9 mouse cellular contexts compared by ENCODE assay signal in genomic region chr8:114881891-114882401, GRCm38 (mm10).
A peak's percentile ranks its signal among the peaks of the same experiment; 100 is the strongest.
DNase-seq lines count a peak whose midpoint lies in the region; ATAC-seq and TF ChIP-seq lines count a peak whose summit lies in the region.
"Had no signal": no experiment of that assay in that cellular context is flagged by ENCODE, and none has a peak within 500 bp of the region (broad histone marks: within the 10 kb centered on the region; RNA-seq: fewer than 3 reads in every experiment).

No protein-coding gene starts in this region.

- no peak overlapping the region for H3K4me2 ChIP-seq in heart, embryonic 15.5 days
- H3K4me2 ChIP-seq: limb, embryonic 15.5 days had no signal

- H3K4me1 ChIP-seq in heart, embryonic 15.5 days (replicated peaks) = peaks cover 35% of the 10 kb centered on the region
- peaks cover 18% of the 10 kb centered on the region for H3K4me1 ChIP-seq in cerebellum, adult 2 months (ENCODE audit: control insufficient read depth, insufficient read depth, low read length)

- H3K9ac ChIP-seq in heart, embryonic 15.5 days = no peak overlapping the region
- H3K9ac ChIP-seq: limb, embryonic 15.5 days had no signal

- no peak for DNase-seq in heart, postnatal 14 days
- peak; percentile 59 to 74 for DNase-seq in cerebellum, adult 2 months
- DNase-seq in kidney, postnatal 10 days = peak; percentile 44
- no peak for DNase-seq in frontal cortex, postnatal 36 days (ENCODE audit: low spot score in 2 of 2)
- DNase-seq in embryo, embryonic 10.5 days (ENCODE audit: low spot score) = no peak
- DNase-seq in ovary, postnatal 14 days (ENCODE audit: low spot score) = no peak

- no peak for TF ChIP-seq POLR2A in cerebellum, adult 2 months (IDR thresholded peaks at IDR 0.05; ENCODE audit: borderline replicate concordance, insufficient read depth, low read length)

- peak; percentile 70 for ATAC-seq in heart, embryonic 15.5 days (replicated peaks; ENCODE audit: insufficient number of reproducible peaks, insufficient read depth, low FRiP score, low read depth)
- ATAC-seq in megakaryocyte-erythroid progenitor cell, adult 5-6 weeks (replicated peaks; ENCODE audit: low FRiP score, low TSS enrichment, poor library complexity, severe bottlenecking) = peak; percentile 51

- peak; percentile 28; the same call in 1 of the 2 replicates for TF ChIP-seq CTCF in cerebellum, adult 2 months (IDR thresholded peaks at IDR 0.05; ENCODE audit: borderline replicate concordance, insufficient read depth, low read depth, low read length)

- H3K27me3 ChIP-seq in heart, embryonic 15.5 days = no peaks in the 10 kb centered on the region
- no peaks in the 10 kb centered on the region for H3K27me3 ChIP-seq in cerebellum, adult 2 months (ENCODE audit: control insufficient read depth, insufficient read depth, low read length)

- WGBS in heart, embryonic 15.5 days = 48% methylated on average over 5 of the region's 5 CpGs
- 22% methylated on average over 5 of the region's 5 CpGs for WGBS in cerebellum, adult 2 months

- no peaks in the 10 kb centered on the region for H3K9me3 ChIP-seq in heart, embryonic 15.5 days (replicated peaks)
- H3K9me3 ChIP-seq: limb, embryonic 15.5 days had no signal

- no peak overlapping the region for H3K4me3 ChIP-seq in heart, embryonic 15.5 days
- H3K4me3 ChIP-seq in cerebellum, adult 2 months (replicated peaks; ENCODE audit: insufficient read depth, low read depth, low read length) = no peak overlapping the region
- H3K4me3 ChIP-seq: limb, embryonic 15.5 days had no signal

- peak overlapping the region; percentile 43 for H3K27ac ChIP-seq in heart, embryonic 15.5 days
- no peak overlapping the region for H3K27ac ChIP-seq in cerebellum, adult 2 months (ENCODE audit: insufficient read depth, low read length)
- H3K27ac ChIP-seq: limb, embryonic 15.5 days had no signal

- H3K36me3 ChIP-seq in heart, embryonic 15.5 days = no peaks in the 10 kb centered on the region
- H3K36me3 ChIP-seq: limb, embryonic 15.5 days had no signal

- intact Hi-C loops in heart, postnatal 14 days (cut with DNase I) = no loop called here

Comparison
In these comparisons a context has a peak if more than half of its experiments do, and no peak if none do; other contexts are left out.
1. DNase-seq: peak in cerebellum, adult 2 months (2 of 2) and kidney, postnatal 10 days (single experiment); none in heart, postnatal 14 days (0 of 2), frontal cortex, postnatal 36 days (0 of 2), embryo, embryonic 10.5 days (single experiment) and ovary, postnatal 14 days (single experiment).